Mouse (Mus musculus) cerebellum, postnatal 4 days (tissue): ENCODE data around the gene Yy1.

ENCODE experiments used
- DNase-seq, 2 experiments: peaks; one replicate each; pipeline ENCODE4 v3.0.0; 2022; ENCODE audit warnings: low spot score in 2 of 2, mixed read lengths in 1 of 2

Gene Yy1

GRCm38 (mm10) chr12:108792546-108793452, at the start of gene Yy1:
Gene Yy1, plus strand, starts transcription at chr12:108792973.
- peak; percentile 97 to 99 for DNase-seq

- DNase-seq = no peak
Measured at GRCm38 (mm10) chr12:108745990-108746389, 46.8 kb upstream of the Yy1 start.

DNA sequence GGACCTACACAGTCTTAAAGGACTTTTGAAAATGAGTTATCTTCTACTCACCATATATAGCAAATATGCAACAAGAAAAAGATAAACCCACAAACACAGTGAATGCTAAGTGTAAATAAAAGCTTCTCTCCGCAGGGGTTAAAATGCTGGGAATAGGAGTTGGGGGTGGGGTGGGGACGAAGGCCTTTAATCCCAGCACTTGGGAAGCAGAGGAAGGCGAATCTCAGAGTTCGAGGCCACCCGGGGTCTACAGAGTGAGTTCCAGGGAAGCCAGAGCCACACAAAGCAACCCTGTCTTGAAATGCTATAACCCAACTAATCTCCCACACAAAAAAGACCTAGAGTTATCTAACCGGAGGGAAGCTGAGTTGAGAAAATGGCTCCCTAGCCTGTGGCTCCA, 43.8 kb upstream of the Yy1 start:
- DNase-seq = no peak

DNA sequence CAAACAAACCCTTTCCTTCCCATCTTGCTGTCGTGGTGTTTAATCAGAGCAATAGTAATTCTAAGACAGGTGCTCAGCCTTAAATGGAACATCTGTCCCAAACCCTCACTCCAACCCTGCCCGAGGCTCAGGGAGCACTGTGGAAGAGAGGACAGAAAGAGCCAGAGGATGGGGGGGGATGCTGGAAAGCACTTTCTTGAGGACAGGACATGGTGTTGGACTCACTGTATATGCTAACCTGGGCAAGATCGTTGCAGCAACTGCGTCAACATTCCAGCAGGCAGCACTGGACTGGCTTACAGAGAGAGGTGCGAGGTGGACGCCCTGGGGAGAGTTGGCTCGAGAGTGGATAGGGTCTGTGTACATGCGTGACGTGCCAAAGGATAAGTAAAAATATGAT, 43.3 kb upstream of the Yy1 start:
- no peak for DNase-seq

- DNase-seq = no peak
Measured at GRCm38 (mm10) chr12:108750226-108750625, 42.5 kb upstream of the Yy1 start.

- DNase-seq = no peak
Measured at GRCm38 (mm10) chr12:108751790-108752189, 41.0 kb upstream of the Yy1 start.

DNA sequence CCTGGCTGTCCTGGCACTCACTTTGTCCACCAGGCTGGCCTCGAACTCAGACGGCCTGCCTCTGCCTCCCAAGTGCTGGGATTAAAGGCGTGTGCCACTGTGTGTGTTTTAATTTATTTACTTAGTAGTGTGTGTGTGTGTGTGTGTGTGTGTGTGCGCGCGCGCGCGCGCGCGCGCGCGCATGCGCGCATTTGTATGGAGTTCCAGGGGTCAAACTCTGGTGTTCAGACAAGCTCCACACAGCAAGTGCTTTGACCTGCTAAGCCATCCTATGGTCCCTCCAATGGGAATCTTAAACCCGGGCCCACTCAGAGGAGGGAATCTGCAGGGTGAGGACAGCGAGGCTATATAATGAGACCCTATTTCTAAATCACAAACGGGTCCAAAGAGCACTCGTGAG, 37.6 kb upstream of the Yy1 start:
- DNase-seq = no peak

DNA sequence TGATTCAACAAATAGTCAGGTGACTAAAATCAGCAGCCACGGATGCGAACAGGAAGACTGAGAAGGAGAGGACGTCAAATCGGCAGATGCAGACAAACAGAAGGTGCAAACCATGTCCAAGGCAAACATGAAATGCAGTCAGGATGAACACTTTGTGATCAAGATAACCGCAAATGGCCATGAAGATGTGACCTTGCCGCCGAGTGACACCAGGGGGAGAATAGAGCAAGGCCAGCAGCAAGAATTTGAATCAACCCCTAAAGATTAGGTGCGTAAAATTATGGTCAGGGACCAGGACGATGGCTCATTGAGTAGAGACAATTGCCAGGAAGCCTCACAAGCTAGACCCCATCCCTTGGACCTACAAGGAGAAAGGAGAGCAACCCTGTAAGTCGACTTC, 36.2 kb upstream of the Yy1 start:
- no peak for DNase-seq

DNA sequence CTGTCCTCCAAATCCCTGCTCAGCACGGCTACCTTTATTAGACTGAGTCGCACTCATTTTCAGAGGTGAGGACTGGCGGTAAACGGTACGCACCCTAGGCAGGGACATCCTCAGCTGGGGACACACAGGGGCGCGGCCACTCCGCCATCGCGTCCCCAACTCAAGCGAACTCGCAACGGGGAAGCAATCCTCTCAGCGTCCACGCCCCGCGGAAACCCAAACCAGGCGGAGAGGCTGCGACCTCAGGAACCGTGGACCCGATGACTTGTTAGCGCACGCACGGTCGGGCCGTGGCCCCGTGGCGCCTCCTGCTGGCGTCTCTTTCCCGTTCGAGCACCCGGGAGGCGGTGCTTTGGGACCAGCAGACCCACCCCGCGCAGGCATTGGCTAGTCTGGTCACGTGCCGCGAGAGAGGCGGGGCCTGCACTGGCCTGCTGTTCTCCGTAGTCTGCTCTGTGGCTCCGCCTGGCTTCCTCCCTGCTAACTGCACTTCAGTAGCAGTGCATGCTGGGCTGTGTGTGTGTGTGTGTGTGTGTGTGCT, 35.0 kb upstream of the Yy1 start:
- DNase-seq = peak; percentile 99

GRCm38 (mm10) chr12:108758273-108758672, 34.5 kb upstream of the Yy1 start:
- no peak for DNase-seq

GRCm38 (mm10) chr12:108758682-108759081, 34.1 kb upstream of the Yy1 start:
- no peak for DNase-seq

- DNase-seq = no peak
Measured at GRCm38 (mm10) chr12:108759266-108759665, 33.5 kb upstream of the Yy1 start.

DNA sequence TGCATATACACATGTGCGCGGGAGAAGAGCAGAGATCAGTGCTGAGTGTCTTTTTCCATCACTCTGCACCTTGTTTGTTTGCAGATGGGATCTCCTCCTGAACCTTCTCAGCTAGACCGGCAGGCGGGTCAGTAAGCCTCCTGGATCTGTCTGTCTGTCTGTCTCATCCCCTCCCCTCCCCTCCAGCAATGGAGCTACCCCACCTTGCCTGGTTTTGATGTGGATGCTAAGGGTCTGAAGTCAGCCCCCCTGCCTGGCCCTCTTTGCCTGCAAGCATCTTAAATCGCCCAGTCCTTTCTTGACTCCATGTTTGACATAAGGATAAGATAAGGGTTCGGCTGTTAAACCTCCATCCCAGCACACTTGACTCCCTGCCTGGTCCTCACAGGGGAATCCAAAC, 32.8 kb upstream of the Yy1 start:
- no peak for DNase-seq

GRCm38 (mm10) chr12:108760500-108761020, 32.2 kb upstream of the Yy1 start:
- no peak for DNase-seq

DNA sequence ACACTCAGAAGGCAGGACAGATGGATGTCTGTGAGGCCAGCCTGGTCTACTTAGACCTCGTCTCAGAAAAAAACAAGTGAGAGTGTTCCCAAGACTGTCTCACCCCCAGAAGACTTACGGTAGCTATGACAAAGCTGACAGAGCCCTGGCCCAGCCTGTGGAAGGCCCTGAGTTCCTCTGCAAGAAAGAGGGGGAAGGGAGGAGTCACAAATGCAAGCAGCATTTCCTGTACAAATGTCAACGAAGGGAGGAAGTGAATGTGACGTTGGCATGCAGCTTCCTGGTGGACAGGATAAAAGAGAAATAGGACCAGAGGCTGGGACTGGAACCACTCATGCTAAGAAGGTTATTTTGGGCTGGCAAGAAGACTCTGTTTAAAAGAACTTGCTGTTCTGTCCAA, 31.6 kb upstream of the Yy1 start:
- no peak for DNase-seq

GRCm38 (mm10) chr12:108761665-108762064, 31.1 kb upstream of the Yy1 start:
- no peak for DNase-seq

DNA sequence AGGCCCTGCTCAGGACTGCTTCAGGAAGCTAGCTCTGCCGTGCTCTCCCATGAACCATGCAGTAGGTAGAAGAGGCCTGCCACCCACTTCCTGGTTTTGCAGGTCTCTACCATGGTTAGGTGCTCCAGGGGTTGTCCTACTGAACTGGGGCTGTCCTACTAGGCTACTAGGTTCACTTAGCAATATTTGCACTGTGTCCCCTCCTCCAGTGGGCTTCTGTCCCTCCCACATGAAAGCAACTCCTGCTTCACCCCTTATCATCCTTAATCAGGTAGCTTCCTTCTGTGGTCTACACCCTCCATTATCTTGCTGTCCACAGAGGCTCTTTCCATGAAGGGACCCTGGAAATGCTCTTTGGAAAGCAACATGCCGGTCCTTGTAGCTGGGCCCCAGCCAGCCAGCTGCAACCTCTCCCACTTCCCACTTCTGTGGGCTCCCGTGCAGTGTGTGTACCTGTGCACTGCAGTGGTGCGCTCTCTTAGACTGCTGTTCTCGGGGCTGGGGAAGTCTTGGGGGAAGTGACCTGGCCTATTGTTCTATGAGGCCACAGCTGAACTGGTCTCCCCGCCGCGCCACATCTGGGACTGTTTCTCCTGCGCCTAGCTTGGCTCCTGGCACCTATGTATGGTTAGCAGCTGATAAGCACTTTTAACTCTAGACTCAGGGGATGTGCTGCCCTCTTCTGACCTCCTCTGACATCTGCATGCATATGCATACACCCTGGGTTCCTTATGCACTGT, 29.5 kb upstream of the Yy1 start:
- no peak for DNase-seq

- DNase-seq = no peak
Measured at GRCm38 (mm10) chr12:108764917-108765678, 27.7 kb upstream of the Yy1 start.

GRCm38 (mm10) chr12:108765751-108766221, 27.0 kb upstream of the Yy1 start:
- DNase-seq = no peak

- DNase-seq = no peak
Measured at GRCm38 (mm10) chr12:108766316-108766715, 26.5 kb upstream of the Yy1 start.

GRCm38 (mm10) chr12:108766866-108767265, 25.9 kb upstream of the Yy1 start:
- no peak for DNase-seq
